Mouse (Mus musculus): ENCODE data around the gene Ppil4. TPM values are rescaled to one million over a fixed set of nuclear protein-coding genes. Genes with fewer than 3 reads are reported as not detected.

The Ppil4 gene
- polyA plus RNA-seq, 1 experiment from 2014 or later, result 44.0 TPM

DNA sequence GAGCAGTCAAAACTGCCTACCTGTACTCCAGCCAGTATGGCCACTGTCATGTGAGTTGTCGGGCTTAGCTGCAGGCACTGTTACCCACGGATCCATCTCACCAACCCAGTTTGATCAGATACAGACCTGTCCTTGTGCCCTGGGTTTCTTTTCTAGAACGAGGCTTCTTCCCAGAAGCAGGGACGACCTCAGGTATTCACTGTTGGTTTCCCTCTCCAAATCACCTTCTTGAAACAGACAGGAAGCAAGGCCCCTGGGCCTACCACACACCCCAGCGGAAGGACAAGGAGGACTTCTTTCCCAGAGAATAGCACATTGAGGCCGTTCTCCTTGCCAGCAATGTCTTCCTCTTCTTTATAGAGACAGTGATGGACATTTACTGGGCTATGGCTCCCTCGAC is 67.8 kb downstream of the Ppil4 start:
- H3K9ac ChIP-seq (replicated peaks; ENCODE audit: low read depth, low read length), result no peak overlapping the region
- no peak for ATAC-seq (ENCODE audit: insufficient number of reproducible peaks, insufficient read depth, low FRiP score, low read depth)
- no peaks in the 10 kb centered on the region for H3K9me3 ChIP-seq (ENCODE audit: control insufficient read depth, low read depth, low read length)
- no peaks in the 10 kb centered on the region for H3K4me1 ChIP-seq (ENCODE audit: control insufficient read depth, insufficient read depth, low read length)
- no peak overlapping the region for H3K4me3 ChIP-seq (ENCODE audit: low read depth, low read length)
- WGBS, result 89% methylated on average over 7 of the region's 7 CpGs
- H3K4me2 ChIP-seq (replicated peaks; ENCODE audit: low read depth, low read length), result no peak overlapping the region
- H3K27ac ChIP-seq (ENCODE audit: low read length), result no peak overlapping the region
- no peaks in the 10 kb centered on the region for H3K27me3 ChIP-seq (ENCODE audit: control insufficient read depth, insufficient read depth, low read length)
- H3K36me3 ChIP-seq (ENCODE audit: control insufficient read depth, insufficient read depth, low read length), result no peaks in the 10 kb centered on the region

DNA sequence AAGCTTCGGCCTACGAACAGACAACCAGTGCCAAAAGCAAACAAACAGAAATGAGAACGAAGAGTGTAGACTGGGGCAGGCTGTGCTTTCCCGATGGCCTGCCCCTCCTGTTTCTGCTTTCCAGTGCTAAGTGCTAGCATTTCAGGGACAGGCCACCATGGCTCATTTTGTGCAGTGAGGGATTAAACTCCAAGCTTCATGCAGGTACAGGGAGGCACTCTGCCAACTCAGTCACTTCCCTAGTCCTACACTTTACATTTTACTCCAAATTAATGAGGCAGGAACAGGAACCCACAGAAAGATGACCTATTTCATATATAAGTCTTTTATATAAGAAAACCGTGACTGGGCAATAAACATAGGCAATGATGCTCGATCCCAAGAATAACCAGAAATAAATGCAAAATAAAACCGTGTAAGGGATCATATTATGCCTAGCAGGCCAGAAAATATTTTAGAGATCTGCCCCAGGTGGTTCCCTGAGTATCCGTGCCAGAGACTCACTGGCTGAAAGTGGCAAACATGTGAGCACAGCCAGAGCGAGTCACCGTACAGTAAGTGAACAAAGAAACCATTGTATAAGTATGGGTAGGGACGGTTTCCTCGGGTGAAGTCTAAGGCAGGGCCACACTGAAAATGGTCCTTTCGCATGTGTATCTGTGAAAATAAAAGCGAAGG is 68.7 kb downstream of the Ppil4 start:
- Histone ChIP-seq H3K4me3 (ENCODE audit: low read depth, low read length) (no peak overlapping the region), H3K27me3 (ENCODE audit: control insufficient read depth, insufficient read depth, low read length) (no peaks in the 10 kb centered on the region), H3K4me2 (replicated peaks; ENCODE audit: low read depth, low read length) (no peak overlapping the region), H3K36me3 (ENCODE audit: control insufficient read depth, insufficient read depth, low read length) (no peaks in the 10 kb centered on the region), H3K4me1 (ENCODE audit: control insufficient read depth, insufficient read depth, low read length) (no peaks in the 10 kb centered on the region), H3K9me3 (ENCODE audit: control insufficient read depth, low read depth, low read length) (no peaks in the 10 kb centered on the region), H3K9ac (replicated peaks; ENCODE audit: low read depth, low read length) (no peak overlapping the region), H3K27ac (ENCODE audit: low read length) (no peak overlapping the region)
- no peak for ATAC-seq (ENCODE audit: insufficient number of reproducible peaks, insufficient read depth, low FRiP score, low read depth)
- WGBS, result 83% methylated on average over 14 of the region's 14 CpGs

DNA sequence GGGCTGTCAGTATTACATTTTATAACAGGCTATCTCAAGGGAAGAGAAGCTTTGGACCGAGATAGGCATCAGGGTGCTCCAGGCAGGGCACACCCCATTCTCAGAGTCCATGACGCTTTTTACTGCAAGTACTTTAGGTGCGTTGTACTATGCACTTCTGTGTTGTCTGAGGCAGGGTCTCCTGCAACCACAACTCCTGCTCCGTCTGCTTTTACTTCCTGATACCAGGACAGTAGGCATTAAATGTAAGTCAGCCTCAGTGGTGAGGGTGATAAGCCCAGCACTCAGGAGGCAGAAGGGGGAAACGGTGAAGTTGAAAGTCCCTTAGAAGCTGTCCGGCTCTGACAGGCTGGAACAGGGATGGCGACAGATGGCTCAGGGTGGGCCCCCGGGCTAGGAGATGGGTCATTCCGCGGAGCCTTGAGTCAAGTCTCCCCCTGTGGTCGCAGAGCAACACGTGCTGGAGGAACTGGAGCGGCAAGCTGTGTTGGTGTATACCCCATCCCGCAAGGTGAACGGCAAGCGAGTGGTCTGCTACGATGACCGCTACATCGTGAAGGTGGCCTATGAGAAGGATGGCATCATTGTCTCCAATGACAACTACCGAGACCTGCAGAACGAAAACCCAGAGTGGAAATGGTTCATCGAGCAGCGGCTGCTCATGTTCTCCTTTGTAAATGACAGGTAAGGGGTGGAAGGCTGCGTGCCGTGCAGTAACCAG is 69.4 kb downstream of the Ppil4 start:
- Histone ChIP-seq H3K4me2 (replicated peaks; ENCODE audit: low read depth, low read length) (no peak overlapping the region), H3K27ac (ENCODE audit: low read length) (no peak overlapping the region), H3K4me3 (ENCODE audit: low read depth, low read length) (no peak overlapping the region), H3K9me3 (ENCODE audit: control insufficient read depth, low read depth, low read length) (no peaks in the 10 kb centered on the region), H3K36me3 (ENCODE audit: control insufficient read depth, insufficient read depth, low read length) (no peaks in the 10 kb centered on the region), H3K9ac (replicated peaks; ENCODE audit: low read depth, low read length) (no peak overlapping the region), H3K4me1 (ENCODE audit: control insufficient read depth, insufficient read depth, low read length) (peaks cover 3% of the 10 kb centered on the region; the same call in 1 of the 2 replicates), H3K27me3 (ENCODE audit: control insufficient read depth, insufficient read depth, low read length) (peaks cover 5% of the 10 kb centered on the region; the same call in 1 of the 2 replicates)
- ATAC-seq (ENCODE audit: insufficient number of reproducible peaks, insufficient read depth, low FRiP score, low read depth), result no peak
- 89% methylated on average over 25 of the region's 25 CpGs for WGBS

DNA sequence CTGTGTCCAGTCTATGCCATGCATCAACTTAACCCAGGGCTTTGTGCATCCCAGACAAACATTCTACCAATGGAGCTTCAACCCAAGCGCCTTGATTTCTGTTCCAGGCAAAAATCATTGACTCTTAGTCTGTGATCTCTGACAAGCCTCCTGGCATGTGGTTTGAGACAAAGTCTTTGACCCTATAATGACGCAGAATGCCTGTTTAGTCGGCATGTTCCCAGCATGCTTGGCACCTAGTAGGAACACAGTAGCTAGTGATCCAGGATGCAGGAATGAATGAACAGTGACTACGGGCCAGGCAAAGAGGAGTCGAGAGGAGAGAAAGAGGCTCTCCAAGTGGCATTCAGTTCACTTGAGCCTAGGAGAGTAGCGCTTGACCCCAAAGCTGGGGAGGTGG is 70.7 kb downstream of the Ppil4 start:
- H3K9me3 ChIP-seq (ENCODE audit: control insufficient read depth, low read depth, low read length), result no peaks in the 10 kb centered on the region
- 89% methylated on average over 6 of the region's 6 CpGs for WGBS
- peaks cover 8% of the 10 kb centered on the region; the same call in 1 of the 2 replicates for H3K4me1 ChIP-seq (ENCODE audit: control insufficient read depth, insufficient read depth, low read length)
- no peak for ATAC-seq (ENCODE audit: insufficient number of reproducible peaks, insufficient read depth, low FRiP score, low read depth)
- no peak overlapping the region for H3K4me3 ChIP-seq (ENCODE audit: low read depth, low read length)
- H3K36me3 ChIP-seq (ENCODE audit: control insufficient read depth, insufficient read depth, low read length), result no peaks in the 10 kb centered on the region
- H3K9ac ChIP-seq (replicated peaks; ENCODE audit: low read depth, low read length), result no peak overlapping the region
- peaks cover 5% of the 10 kb centered on the region; the same call in 1 of the 2 replicates for H3K27me3 ChIP-seq (ENCODE audit: control insufficient read depth, insufficient read depth, low read length)
- H3K4me2 ChIP-seq (replicated peaks; ENCODE audit: low read depth, low read length), result no peak overlapping the region
- no peak overlapping the region for H3K27ac ChIP-seq (ENCODE audit: low read length)

DNA sequence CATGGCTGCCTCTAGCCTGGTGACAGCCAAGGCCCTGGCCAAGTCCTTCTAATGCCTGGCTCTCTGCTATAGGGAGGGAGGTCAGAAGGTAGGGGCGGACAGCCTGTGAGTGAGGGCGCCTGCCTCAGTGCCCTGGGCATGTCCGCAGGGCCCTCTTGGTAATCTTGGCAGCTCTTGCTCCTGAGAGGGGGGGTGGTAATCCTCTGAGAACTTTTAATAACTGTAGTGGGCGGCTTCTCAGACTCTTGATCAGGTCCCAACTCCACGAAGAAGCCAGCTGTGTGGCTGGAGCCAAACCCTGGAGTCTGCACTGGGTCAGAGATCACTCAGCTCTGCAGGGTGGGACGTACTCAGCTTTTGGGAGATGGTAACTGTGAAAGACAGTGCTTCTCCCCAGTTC is 71.5 kb downstream of the Ppil4 start:
- no peaks in the 10 kb centered on the region for H3K9me3 ChIP-seq (ENCODE audit: control insufficient read depth, low read depth, low read length)
- no peak overlapping the region for H3K9ac ChIP-seq (replicated peaks; ENCODE audit: low read depth, low read length)
- no peak overlapping the region for H3K4me3 ChIP-seq (ENCODE audit: low read depth, low read length)
- no peaks in the 10 kb centered on the region for H3K36me3 ChIP-seq (ENCODE audit: control insufficient read depth, insufficient read depth, low read length)
- WGBS, result 67% methylated on average over 6 of the region's 6 CpGs
- peaks cover 5% of the 10 kb centered on the region; the same call in 1 of the 2 replicates for H3K27me3 ChIP-seq (ENCODE audit: control insufficient read depth, insufficient read depth, low read length)
- peaks cover 8% of the 10 kb centered on the region; the same call in 1 of the 2 replicates for H3K4me1 ChIP-seq (ENCODE audit: control insufficient read depth, insufficient read depth, low read length)
- ATAC-seq (ENCODE audit: insufficient number of reproducible peaks, insufficient read depth, low FRiP score, low read depth), result no peak
- no peak overlapping the region for H3K4me2 ChIP-seq (replicated peaks; ENCODE audit: low read depth, low read length)
- H3K27ac ChIP-seq (ENCODE audit: low read length), result no peak overlapping the region

DNA sequence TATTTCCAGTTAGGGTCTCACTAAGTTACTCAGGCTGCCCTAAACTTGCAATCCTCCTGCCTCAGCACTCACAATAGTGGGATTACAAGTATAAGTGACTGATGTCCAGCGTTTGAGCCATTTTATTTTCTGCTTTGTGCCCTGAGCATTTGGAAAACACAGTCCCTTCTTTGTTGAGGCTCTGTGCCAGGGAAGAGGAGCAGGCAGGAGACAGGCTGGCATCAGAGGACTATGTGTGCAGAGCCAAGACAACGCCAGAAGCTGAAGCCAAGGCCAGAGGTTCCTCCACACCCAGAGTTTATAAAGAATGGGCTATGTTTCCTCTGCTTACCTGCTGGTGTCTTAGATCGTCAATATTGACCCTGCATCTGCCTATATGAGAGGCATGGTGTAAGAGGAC is 72.1 kb downstream of the Ppil4 start:
- H3K9ac ChIP-seq (replicated peaks; ENCODE audit: low read depth, low read length), result no peak overlapping the region
- peaks cover 8% of the 10 kb centered on the region; the same call in 1 of the 2 replicates for H3K4me1 ChIP-seq (ENCODE audit: control insufficient read depth, insufficient read depth, low read length)
- H3K27me3 ChIP-seq (ENCODE audit: control insufficient read depth, insufficient read depth, low read length), result peaks cover 5% of the 10 kb centered on the region; the same call in 1 of the 2 replicates
- no peaks in the 10 kb centered on the region for H3K36me3 ChIP-seq (ENCODE audit: control insufficient read depth, insufficient read depth, low read length)
- H3K4me2 ChIP-seq (replicated peaks; ENCODE audit: low read depth, low read length), result no peak overlapping the region
- no peak overlapping the region for H3K4me3 ChIP-seq (ENCODE audit: low read depth, low read length)
- no peak for ATAC-seq (ENCODE audit: insufficient number of reproducible peaks, insufficient read depth, low FRiP score, low read depth)
- no peaks in the 10 kb centered on the region for H3K9me3 ChIP-seq (ENCODE audit: control insufficient read depth, low read depth, low read length)
- no peak overlapping the region for H3K27ac ChIP-seq (ENCODE audit: low read length)
- WGBS, result 78% methylated on average over 3 of the region's 3 CpGs

DNA sequence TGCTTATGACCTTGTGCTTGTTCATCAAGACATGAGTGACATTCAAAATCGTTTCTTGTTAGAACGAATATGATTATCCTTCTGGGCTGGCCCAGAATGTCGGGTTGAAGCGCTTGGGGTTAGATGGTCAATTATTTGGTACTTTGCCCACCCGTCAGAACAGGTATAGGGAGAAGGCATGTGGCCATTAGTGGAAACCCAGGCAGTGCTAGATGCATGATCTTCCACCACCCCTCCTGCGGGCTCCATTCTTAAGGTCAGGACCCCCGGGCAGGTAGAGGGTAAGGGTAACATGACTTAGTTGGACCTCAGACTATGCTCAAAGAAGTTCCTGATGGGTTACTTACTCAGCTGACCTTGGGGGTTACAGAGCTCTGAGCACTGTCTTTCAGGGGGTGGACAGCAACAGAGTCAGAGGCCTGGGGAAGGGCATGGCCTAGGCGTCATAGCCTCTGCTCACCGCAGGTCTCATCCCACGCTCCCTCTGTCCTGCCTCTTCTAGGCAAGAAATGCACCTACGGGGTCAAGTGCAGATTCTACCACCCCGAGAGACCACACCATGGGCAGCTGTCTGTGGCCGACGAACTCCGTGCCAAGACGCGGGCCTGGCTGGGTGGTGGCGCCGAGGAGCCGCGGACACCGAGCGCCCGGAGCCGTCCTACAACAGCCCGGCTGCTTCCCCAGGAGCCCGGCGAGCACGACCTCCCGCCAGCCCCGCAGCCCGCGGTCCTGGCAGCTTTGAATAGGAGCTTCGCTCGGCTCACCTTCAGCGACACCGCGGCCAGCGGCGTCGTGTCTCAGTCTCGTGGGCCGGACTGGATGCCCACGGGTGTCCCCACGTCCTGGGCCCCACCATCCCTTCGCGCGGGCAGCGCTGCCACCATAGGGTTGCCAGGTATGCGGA is 74.3 kb downstream of the Ppil4 start:
- Histone ChIP-seq H3K27ac (ENCODE audit: low read length) (no peak overlapping the region), H3K4me1 (ENCODE audit: control insufficient read depth, insufficient read depth, low read length) (peaks cover 8% of the 10 kb centered on the region; the same call in 1 of the 2 replicates), H3K36me3 (ENCODE audit: control insufficient read depth, insufficient read depth, low read length) (no peaks in the 10 kb centered on the region), H3K4me3 (ENCODE audit: low read depth, low read length) (peak overlapping the region; percentile 27), H3K9ac (replicated peaks; ENCODE audit: low read depth, low read length) (0 out of 2 replicates have a peak overlapping the region, but pooled peaks have one; percentile 14), H3K4me2 (replicated peaks; ENCODE audit: low read depth, low read length) (peak overlapping the region; percentile 45), H3K27me3 (ENCODE audit: control insufficient read depth, insufficient read depth, low read length) (peaks cover 5% of the 10 kb centered on the region; the same call in 1 of the 2 replicates), H3K9me3 (ENCODE audit: control insufficient read depth, low read depth, low read length) (no peaks in the 10 kb centered on the region)
- ATAC-seq (ENCODE audit: insufficient number of reproducible peaks, insufficient read depth, low FRiP score, low read depth), result no peak
- WGBS, result 19% methylated on average over 49 of the region's 50 CpGs

DNA sequence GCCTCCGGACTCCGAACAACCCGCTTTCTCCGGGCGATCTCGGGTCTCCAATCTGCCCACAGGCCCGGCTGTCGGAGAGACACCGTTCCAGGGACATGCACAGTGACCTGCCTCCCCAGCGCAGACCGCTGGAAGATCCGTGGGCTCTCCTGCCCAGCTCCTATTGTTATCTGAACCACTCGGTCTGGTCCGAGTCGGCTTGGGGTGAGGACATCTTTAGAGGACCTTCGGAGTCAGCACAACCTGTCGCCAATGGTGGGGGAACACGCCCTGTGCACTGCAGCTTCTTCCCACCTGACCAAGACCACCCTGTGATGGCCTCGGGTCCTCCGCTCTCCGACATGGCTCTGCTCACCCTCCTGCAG is 75.0 kb downstream of the Ppil4 start:
- H3K27ac ChIP-seq (ENCODE audit: low read length), result no peak overlapping the region
- WGBS, result 21% methylated on average over 19 of the region's 21 CpGs
- no peaks in the 10 kb centered on the region for H3K9me3 ChIP-seq (ENCODE audit: control insufficient read depth, low read depth, low read length)
- 0 out of 2 replicates have a peak overlapping the region, but pooled peaks have one; percentile 14 for H3K9ac ChIP-seq (replicated peaks; ENCODE audit: low read depth, low read length)
- peak overlapping the region; percentile 27 for H3K4me3 ChIP-seq (ENCODE audit: low read depth, low read length)
- H3K27me3 ChIP-seq (ENCODE audit: control insufficient read depth, insufficient read depth, low read length), result peaks cover 5% of the 10 kb centered on the region; the same call in 1 of the 2 replicates
- no peak for ATAC-seq (ENCODE audit: insufficient number of reproducible peaks, insufficient read depth, low FRiP score, low read depth)
- H3K4me1 ChIP-seq (ENCODE audit: control insufficient read depth, insufficient read depth, low read length), result peaks cover 8% of the 10 kb centered on the region; the same call in 1 of the 2 replicates
- no peaks in the 10 kb centered on the region for H3K36me3 ChIP-seq (ENCODE audit: control insufficient read depth, insufficient read depth, low read length)
- peak overlapping the region; percentile 45 for H3K4me2 ChIP-seq (replicated peaks; ENCODE audit: low read depth, low read length)
